Mouse (Mus musculus): Measurements from ENCODE around the gene Mapk8ip1. TPM values are rescaled to one million over a fixed set of nuclear protein-coding genes. Genes with fewer than 3 reads are reported as not detected.

The Mapk8ip1 gene
- polyA plus RNA-seq, 1 experiment from 2014 or later: 34.8 TPM

GRCm38 (mm10) chr2:92435023-92435422 lies 34.0 kb upstream of the Mapk8ip1 start:
- Histone ChIP-seq H3K9ac (replicated peaks) (no peak overlapping the region), H3K9me3 (peaks cover 4% of the 10 kb centered on the region; the same call in 1 of the 2 replicates), H3K27ac (no peak overlapping the region), H3K27me3 (peaks cover 10% of the 10 kb centered on the region), H3K4me3 (replicated peaks) (no peak overlapping the region), H3K36me3 (no peaks in the 10 kb centered on the region), H3K4me2 (no peak overlapping the region), H3K4me1 (replicated peaks) (peaks cover 29% of the 10 kb centered on the region)
- ATAC-seq (ENCODE audit: insufficient number of reproducible peaks, insufficient read depth, low FRiP score, low TSS enrichment, low read depth): no peak
- WGBS: 47% methylated on average over 6 of the region's 6 CpGs

DNA sequence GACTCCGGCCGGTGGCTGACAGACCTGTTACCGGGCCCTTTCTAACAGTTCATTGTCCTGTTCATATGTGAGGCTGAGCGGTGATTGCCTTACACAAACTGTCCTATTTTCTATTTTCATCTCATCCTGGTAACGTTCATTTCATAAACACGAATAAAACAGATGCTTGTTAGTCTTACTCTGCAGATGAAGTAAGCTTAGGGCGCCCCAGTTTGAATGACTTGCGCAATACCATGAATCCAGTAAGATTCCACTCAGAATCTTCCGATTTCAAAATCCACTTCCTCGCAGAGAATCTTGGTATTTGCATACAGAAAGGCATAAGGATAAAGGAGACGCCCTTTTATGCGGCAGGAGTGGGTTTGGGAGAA lies 33.3 kb upstream of the Mapk8ip1 start:
- Histone ChIP-seq H3K9ac (replicated peaks) (peak overlapping the region; percentile 13; the same call in 1 of the 2 replicates), H3K27me3 (peaks cover 6% of the 10 kb centered on the region; the same call in 1 of the 2 replicates), H3K4me1 (replicated peaks) (peaks cover 29% of the 10 kb centered on the region), H3K4me2 (peak overlapping the region; percentile 72), H3K27ac (no peak overlapping the region), H3K9me3 (peaks cover 4% of the 10 kb centered on the region; the same call in 1 of the 2 replicates), H3K36me3 (no peaks in the 10 kb centered on the region; the same call in 1 of the 2 replicates), H3K4me3 (replicated peaks) (peak overlapping the region; percentile 83)
- WGBS: 12% methylated on average over 12 of the region's 12 CpGs
- no peak for ATAC-seq (ENCODE audit: insufficient number of reproducible peaks, insufficient read depth, low FRiP score, low TSS enrichment, low read depth)

DNA sequence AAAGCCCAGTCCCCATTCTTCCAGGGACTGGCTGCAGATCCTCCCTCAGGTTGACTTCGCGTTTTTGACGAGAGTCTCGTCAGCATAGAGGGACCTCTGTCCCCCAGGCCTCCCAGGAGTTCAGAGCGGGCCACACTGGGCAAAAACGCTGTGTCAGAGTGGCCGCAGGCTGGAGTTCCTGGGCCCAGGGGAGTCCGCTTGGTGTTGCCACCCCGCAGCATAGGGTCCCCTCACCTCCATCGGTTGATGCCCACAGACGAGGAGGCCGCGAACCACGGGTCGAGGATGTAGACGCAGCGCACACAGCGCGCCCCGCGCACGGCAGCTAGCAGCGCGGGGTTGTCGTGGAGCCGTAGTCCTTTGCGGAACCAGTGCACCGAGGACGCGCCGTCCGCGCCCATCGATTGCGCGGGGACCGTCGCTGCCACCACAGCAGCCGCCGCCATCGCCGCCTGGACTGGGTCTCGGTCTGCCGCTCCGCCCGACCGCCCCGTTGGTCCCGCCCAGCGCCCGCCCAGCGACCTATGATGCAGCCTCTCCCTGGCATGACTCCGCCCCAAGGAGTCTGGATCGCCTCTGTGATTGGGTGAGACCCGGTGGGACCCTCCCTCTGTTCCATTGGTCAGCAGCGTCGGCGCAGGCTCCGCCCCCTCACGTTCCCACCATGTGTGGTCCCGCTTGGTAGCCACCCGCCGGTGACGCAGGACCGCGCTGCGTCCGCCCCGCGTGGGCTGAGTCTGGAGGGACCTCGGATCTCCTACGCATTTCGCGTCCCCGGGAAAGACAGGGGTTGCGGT lies 32.7 kb upstream of the Mapk8ip1 start, which contains the start of gene Cry2:
Gene Cry2 (minus strand): TSS at position 466 of the 797 bp plus-strand sequence.
- Histone ChIP-seq H3K4me3 (replicated peaks) (peak within 1 kb of the TSS; percentile 83), H3K4me1 (replicated peaks) (peaks cover 29% of the 10 kb centered on the region), H3K9me3 (peaks cover 4% of the 10 kb centered on the region; the same call in 1 of the 2 replicates), H3K9ac (replicated peaks) (peak within 1 kb of the TSS; percentile 73), H3K27ac (0 out of 2 replicates have a peak within 1 kb of the TSS, but pooled peaks have one; percentile 51), H3K27me3 (peaks cover 6% of the 10 kb centered on the region; the same call in 1 of the 2 replicates), H3K36me3 (no peaks in the 10 kb centered on the region; the same call in 1 of the 2 replicates), H3K4me2 (peak within 1 kb of the TSS; percentile 72)
- under 1% methylated on average over 76 of the region's 76 CpGs for WGBS
- peak; percentile 97 for ATAC-seq (ENCODE audit: insufficient number of reproducible peaks, insufficient read depth, low FRiP score, low TSS enrichment, low read depth)

DNA sequence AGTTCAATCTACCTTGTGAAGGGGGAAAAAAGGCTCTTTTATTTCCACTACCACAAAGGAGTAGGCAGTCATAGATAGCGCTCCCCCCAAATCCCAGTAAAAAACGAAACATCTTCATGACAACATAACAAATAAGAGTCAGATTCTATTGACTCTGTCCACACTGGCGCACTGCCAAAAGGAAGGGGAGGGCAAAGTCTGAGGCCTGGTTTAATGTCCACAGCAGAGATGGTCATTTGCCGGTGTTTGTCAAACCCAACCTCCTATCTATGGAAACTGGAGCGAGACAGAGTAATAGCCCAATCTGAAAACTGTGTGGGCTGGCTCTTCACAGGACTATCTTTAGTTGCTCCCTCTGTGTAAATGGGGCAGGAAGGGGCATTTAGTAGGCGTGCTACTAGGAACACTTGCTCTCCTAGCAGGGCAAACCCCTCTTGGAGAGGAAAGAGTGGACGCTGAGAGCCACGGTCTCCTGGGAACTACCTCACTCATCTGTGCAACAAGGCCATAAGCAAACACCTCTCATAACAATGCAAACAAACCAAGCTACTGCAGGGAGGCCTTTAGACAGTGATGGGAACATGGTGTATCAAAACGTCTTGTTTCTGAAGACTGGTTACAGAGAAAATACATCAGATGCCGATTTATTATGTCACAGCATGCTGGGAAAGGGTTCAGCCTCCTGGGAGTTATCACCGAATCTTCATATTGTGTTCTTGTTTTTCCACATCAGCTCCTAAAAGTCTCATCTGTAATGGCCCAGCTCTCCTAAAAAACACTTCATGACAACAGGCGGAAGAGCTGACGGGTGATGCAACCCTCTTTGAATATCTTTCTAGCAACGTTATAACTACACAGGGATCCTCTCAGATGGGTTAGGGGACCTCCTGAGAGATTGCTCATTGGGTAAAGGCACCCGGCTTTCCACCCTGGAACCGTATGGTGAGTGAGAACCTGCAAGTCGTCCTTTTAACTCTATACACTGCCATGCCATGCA lies 31.5 kb upstream of the Mapk8ip1 start:
- peaks cover 39% of the 10 kb centered on the region for H3K4me1 ChIP-seq (replicated peaks)
- no peak for ATAC-seq (ENCODE audit: insufficient number of reproducible peaks, insufficient read depth, low FRiP score, low TSS enrichment, low read depth)
- H3K9ac ChIP-seq (replicated peaks): peak overlapping the region; percentile 73
- no peak overlapping the region for H3K27ac ChIP-seq
- H3K27me3 ChIP-seq: peaks cover 6% of the 10 kb centered on the region; the same call in 1 of the 2 replicates
- H3K4me3 ChIP-seq (replicated peaks): peak overlapping the region; percentile 83
- peak overlapping the region; percentile 72 for H3K4me2 ChIP-seq
- peaks cover 4% of the 10 kb centered on the region; the same call in 1 of the 2 replicates for H3K9me3 ChIP-seq
- 61% methylated on average over 17 of the region's 17 CpGs for WGBS
- H3K36me3 ChIP-seq: no peaks in the 10 kb centered on the region; the same call in 1 of the 2 replicates

- peaks cover under 1% of the 10 kb centered on the region; the same call in 1 of the 2 replicates for H3K36me3 ChIP-seq
- H3K27ac ChIP-seq: no peak overlapping the region
- H3K4me1 ChIP-seq (replicated peaks): peaks cover 41% of the 10 kb centered on the region
- peaks cover 6% of the 10 kb centered on the region; the same call in 1 of the 2 replicates for H3K27me3 ChIP-seq
- H3K9me3 ChIP-seq: peaks cover 3% of the 10 kb centered on the region; the same call in 1 of the 2 replicates
- 44% methylated on average over 11 of the region's 11 CpGs for WGBS
- ATAC-seq (ENCODE audit: insufficient number of reproducible peaks, insufficient read depth, low FRiP score, low TSS enrichment, low read depth): no peak
- H3K4me3 ChIP-seq (replicated peaks): peak overlapping the region; percentile 83; the same call in 1 of the 2 replicates
- peak overlapping the region; percentile 72 for H3K4me2 ChIP-seq
- peak overlapping the region; percentile 24 for H3K9ac ChIP-seq (replicated peaks)
Observed at GRCm38 (mm10) chr2:92431611-92432179, 30.6 kb upstream of the Mapk8ip1 start.

DNA sequence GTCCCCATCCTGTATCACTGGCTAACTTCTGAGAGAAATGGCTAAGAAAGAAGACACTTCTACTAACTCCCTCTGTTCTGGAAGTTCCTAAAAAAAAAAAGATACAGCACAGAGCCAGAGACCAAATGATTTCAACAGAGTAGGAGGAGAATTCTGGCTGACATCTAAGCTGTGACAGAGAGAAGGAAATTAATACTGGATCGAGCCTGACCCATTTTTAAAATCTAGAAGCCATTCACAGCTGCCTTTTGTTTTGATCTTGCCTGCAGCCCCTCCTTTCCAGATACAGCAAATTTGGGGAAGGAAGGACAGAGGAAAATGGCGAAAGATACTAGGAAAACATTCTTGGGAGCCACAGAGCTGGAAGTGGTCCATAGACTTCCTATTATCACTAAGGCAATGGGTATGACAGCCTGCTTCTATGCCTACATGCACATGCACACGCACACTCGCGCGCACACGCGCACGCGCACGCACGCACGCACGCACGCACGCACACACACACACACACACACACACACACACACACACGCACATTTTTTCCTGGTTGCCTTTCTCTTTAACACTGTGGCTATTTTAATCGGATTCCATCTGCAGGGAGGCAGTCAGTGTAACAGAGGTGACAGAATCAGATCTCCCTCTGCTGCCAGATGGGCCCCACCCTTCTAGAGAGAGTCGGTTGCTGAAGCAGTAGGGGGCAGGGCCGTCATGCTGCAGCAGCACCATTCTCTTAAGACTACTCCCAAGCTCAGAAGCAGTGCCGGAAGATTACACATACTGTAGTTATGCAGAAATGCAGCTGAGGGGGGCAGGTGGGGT lies 29.9 kb upstream of the Mapk8ip1 start:
- 0 out of 2 replicates have a peak overlapping the region, but pooled peaks have one; percentile 0 for H3K4me3 ChIP-seq (replicated peaks)
- no peak for ATAC-seq (ENCODE audit: insufficient number of reproducible peaks, insufficient read depth, low FRiP score, low TSS enrichment, low read depth)
- peaks cover 8% of the 10 kb centered on the region for H3K36me3 ChIP-seq
- 59% methylated on average over 21 of the region's 21 CpGs for WGBS
- H3K27me3 ChIP-seq: peaks cover 6% of the 10 kb centered on the region; the same call in 1 of the 2 replicates
- H3K27ac ChIP-seq: no peak overlapping the region
- H3K4me2 ChIP-seq: peak overlapping the region; percentile 72
- peaks cover 48% of the 10 kb centered on the region for H3K4me1 ChIP-seq (replicated peaks)
- no peak overlapping the region; the same call in 1 of the 2 replicates for H3K9ac ChIP-seq (replicated peaks)
- H3K9me3 ChIP-seq: no peaks in the 10 kb centered on the region

- H3K27me3 ChIP-seq: peaks cover 2% of the 10 kb centered on the region; the same call in 1 of the 2 replicates
- H3K4me1 ChIP-seq (replicated peaks): peaks cover 55% of the 10 kb centered on the region
- H3K9me3 ChIP-seq: no peaks in the 10 kb centered on the region
- H3K4me3 ChIP-seq (replicated peaks): no peak overlapping the region
- 83% methylated on average over 2 of the region's 2 CpGs for WGBS
- H3K36me3 ChIP-seq: peaks cover 16% of the 10 kb centered on the region
- no peak overlapping the region for H3K4me2 ChIP-seq
- H3K27ac ChIP-seq: no peak overlapping the region
- H3K9ac ChIP-seq (replicated peaks): no peak overlapping the region
- ATAC-seq (ENCODE audit: insufficient number of reproducible peaks, insufficient read depth, low FRiP score, low TSS enrichment, low read depth): no peak
Observed at GRCm38 (mm10) chr2:92430089-92430488, 29.0 kb upstream of the Mapk8ip1 start.

DNA sequence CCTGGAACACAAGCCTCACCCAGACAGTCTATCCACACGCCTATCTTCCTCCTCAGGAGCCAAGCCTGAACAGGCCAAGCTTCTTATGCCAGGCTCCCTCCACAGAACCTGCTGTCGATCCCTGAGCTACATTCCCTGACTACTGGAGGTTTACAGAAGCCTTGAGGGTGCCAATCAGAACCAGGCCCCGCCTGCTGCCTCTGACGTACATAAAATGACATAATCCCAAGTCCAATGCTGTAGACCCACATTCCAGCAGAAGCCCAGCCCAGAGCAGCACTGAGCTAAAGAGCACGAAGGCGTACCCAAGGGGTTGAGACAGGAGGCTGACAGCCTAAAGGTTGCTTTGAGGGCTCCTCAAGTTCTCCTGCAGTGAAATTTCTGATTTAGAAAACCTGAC lies 26.8 kb upstream of the Mapk8ip1 start:
- H3K4me2 ChIP-seq: no peak overlapping the region
- H3K27me3 ChIP-seq: no peaks in the 10 kb centered on the region
- no peak overlapping the region for H3K4me3 ChIP-seq (replicated peaks)
- no peaks in the 10 kb centered on the region for H3K9me3 ChIP-seq
- 61% methylated on average over 6 of the region's 6 CpGs for WGBS
- H3K36me3 ChIP-seq: peaks cover 38% of the 10 kb centered on the region
- ATAC-seq (ENCODE audit: insufficient number of reproducible peaks, insufficient read depth, low FRiP score, low TSS enrichment, low read depth): no peak; the same call in 1 of the 2 replicates
- peaks cover 56% of the 10 kb centered on the region for H3K4me1 ChIP-seq (replicated peaks)
- no peak overlapping the region for H3K9ac ChIP-seq (replicated peaks)
- no peak overlapping the region for H3K27ac ChIP-seq

GRCm38 (mm10) chr2:92426426-92426825 lies 25.4 kb upstream of the Mapk8ip1 start:
- no peak for ATAC-seq (ENCODE audit: insufficient number of reproducible peaks, insufficient read depth, low FRiP score, low TSS enrichment, low read depth)
- Histone ChIP-seq H3K4me2 (no peak overlapping the region), H3K27me3 (no peaks in the 10 kb centered on the region), H3K36me3 (peaks cover 52% of the 10 kb centered on the region), H3K27ac (peak overlapping the region; percentile 66), H3K9ac (replicated peaks) (no peak overlapping the region), H3K4me1 (replicated peaks) (peaks cover 41% of the 10 kb centered on the region), H3K9me3 (no peaks in the 10 kb centered on the region), H3K4me3 (replicated peaks) (no peak overlapping the region)
- 95% methylated on average over 3 of the region's 3 CpGs for WGBS

- H3K9me3 ChIP-seq: no peaks in the 10 kb centered on the region
- no peak for ATAC-seq (ENCODE audit: insufficient number of reproducible peaks, insufficient read depth, low FRiP score, low TSS enrichment, low read depth)
- H3K4me2 ChIP-seq: no peak overlapping the region
- peaks cover 63% of the 10 kb centered on the region for H3K36me3 ChIP-seq
- peak overlapping the region; percentile 90 for H3K27ac ChIP-seq
- no peaks in the 10 kb centered on the region for H3K27me3 ChIP-seq
- H3K9ac ChIP-seq (replicated peaks): no peak overlapping the region
- 93% methylated on average over 4 of the region's 4 CpGs for WGBS
- H3K4me3 ChIP-seq (replicated peaks): no peak overlapping the region
- H3K4me1 ChIP-seq (replicated peaks): peaks cover 34% of the 10 kb centered on the region
Observed at GRCm38 (mm10) chr2:92425366-92425765, 24.3 kb upstream of the Mapk8ip1 start.
